ENCODE assay signal across 10 mouse cellular contexts in genomic region chr15:19473521-19473920, GRCm38 (mm10).
DNase-seq lines count a peak whose midpoint lies in the region.
"Had no signal": no experiment of that assay in that cellular context is flagged by ENCODE, and none has a peak within 500 bp of the region (broad histone marks: within the 10 kb centered on the region; RNA-seq: fewer than 3 reads in every experiment).

No protein-coding gene starts in this region.

- peak; percentile 43 to 52 for DNase-seq in cerebellum, postnatal 14 days
- DNase-seq in cerebellum, adult 18-20 months, result no peak
- peak; percentile 12 for DNase-seq in layer of hippocampus, adult 11-12 months (ENCODE audit: low spot score)
- no peak for DNase-seq in layer of hippocampus, adult 9-10 months (ENCODE audit: low spot score)
- DNase-seq in right cerebral cortex, postnatal 4 days, result peak; percentile 13
- DNase-seq in right cerebral cortex, postnatal 25 days, result no peak
- peak; percentile 6 for DNase-seq in telencephalon, adult 2 months (ENCODE audit: low read depth, low spot score)
- DNase-seq in urinary bladder, adult 2 months (ENCODE audit: low spot score), result no peak
- DNase-seq: adrenal gland, postnatal 36 days; lung, postnatal 14 days had no signal

Comparison
In these comparisons a context has a peak if more than half of its experiments do, and no peak if none do; other contexts are left out.
1. DNase-seq: peak in cerebellum, postnatal 14 days (2 of 2), layer of hippocampus, adult 11-12 months (single experiment), right cerebral cortex, postnatal 4 days (single experiment) and telencephalon, adult 2 months (single experiment); none in cerebellum, adult 18-20 months (0 of 2), layer of hippocampus, adult 9-10 months (single experiment), right cerebral cortex, postnatal 25 days (single experiment) and urinary bladder, adult 2 months (single experiment).